Mouse (Mus musculus) left cerebral cortex, postnatal 36 days (tissue): ENCODE data around the gene B3gnt9. TPM values are rescaled to one million over a fixed set of nuclear protein-coding genes. Genes with fewer than 3 reads are reported as not detected.
A peak's percentile ranks its signal among the peaks of the same experiment; 100 is the strongest.
"Not testable (repeated sequence)": the region's sequence is repeated elsewhere in the genome, so short reads cannot be mapped to it uniquely, and the experiment has no call there.

ENCODE experiments used
- DNase-seq, 2 experiments: peaks; one replicate each; pipeline ENCODE4 v3.0.0; 2021 to 2022; ENCODE audit warnings: low spot score in 2 of 2, mixed read lengths in 1 of 2
- intact Hi-C: fragments of 180-260 bp; cut with DNase I; formaldehyde crosslinking; loops from one replicate; pipeline ENCODE4 v1.15.1; 2025
- total RNA-seq, 2 experiments: library from RNA; stranded (reverse); gene quantifications; 2 replicates each; pipeline ENCODE4 v1.2.3; 2021

The B3gnt9 gene
- 1 to 10 TPM; 2.4 to 5.0 TPM for total RNA-seq

DNA sequence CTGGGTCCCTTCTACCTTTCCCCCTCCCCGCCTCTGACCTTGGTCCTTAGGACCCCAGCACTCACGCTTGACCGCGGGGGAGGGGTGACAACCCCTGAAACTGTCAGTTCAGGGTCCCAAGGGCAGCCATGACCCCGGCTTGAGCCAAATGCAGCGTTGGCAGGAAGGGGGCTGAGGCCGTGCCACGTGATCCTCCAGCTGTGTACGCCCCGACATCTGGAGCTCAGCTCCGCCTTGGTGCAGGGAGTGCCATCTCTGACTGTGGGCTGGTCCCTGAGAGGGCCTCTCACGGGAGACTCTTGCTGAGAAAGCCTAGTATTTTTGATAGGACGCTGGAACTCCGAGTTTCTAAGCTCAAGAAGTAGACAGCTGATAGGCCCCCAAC, at the start of gene B3gnt9:
Gene B3gnt9, minus strand, starts transcription at position 188 of the 385 bp plus-strand sequence.
- DNase-seq, result peak in 1 of 2 experiments; percentile 21

DNA sequence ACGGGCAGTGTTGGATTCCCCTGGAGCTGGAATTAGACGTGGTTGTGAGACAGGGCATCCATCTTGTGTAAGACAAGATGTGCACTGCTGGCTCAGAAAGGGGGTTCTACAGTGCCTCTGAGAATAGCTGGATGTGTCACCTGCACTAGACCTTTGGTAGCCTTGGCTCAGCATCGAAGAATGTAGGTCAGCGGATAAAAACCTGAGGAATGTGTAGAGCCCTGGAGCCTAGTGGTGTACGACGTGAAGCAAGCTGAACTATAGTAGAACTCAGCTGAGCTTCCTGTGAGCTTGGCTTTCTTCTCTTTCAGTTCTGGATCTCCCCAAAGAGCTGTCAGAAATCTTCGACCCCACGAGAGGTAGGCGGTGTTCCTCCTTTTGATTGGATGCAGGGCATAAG, 48.9 kb upstream of the B3gnt9 start:
- intact Hi-C loops, result no loop called here
- DNase-seq, result no peak

More for the DNA sequence above, at the start of gene B3gnt9:
- intact Hi-C loops, result loop anchor here (5.0 kb wide), 1 partner anchor 32 kb away; the partner anchor contains the start of gene 4931428F04Rik

DNA sequence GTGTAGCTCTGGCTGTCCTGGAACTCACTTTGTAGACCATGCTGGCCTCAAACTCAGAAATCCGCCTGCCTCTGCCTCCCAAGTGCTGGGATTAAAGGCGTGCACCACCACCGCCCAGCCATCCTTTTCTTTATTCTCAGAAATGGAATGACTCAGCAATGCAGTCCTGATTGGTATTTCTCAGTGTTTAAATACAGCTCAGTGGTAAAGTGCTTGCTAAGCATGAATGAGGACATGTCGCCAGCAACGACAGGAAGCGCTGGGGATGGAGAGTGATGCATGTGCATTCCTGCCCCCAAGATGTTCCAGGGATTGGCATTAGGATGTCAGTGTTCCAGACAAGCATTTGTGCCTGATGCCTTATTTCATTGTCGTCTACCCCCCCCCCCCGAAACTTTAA, 48.4 kb upstream of the B3gnt9 start:
- intact Hi-C loops, result no loop called here
- no peak for DNase-seq

DNA sequence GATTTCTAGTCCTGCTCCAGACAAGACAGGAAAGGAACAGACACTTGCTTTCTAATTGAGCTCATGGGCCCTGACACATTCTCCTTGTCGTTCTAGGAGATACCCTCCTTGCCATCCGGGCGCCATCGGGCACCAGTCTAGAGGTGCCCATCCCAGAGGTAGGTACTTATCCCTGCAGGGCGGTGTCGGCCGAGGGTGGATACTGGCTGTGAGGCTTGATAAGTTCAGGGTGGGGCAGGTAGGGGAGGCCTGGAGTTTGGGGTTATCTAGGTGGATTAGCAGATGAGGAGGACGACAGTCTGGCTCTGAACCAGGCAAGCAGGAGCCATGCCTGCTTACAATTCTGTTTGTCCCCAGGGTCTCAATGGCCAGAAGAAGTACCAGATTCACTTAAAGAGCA, 45.0 kb upstream of the B3gnt9 start:
- intact Hi-C loops, result loop anchor here (5.0 kb wide), 1 partner anchor 658 kb away; the partner anchor contains the start of gene Ciao2b

DNA sequence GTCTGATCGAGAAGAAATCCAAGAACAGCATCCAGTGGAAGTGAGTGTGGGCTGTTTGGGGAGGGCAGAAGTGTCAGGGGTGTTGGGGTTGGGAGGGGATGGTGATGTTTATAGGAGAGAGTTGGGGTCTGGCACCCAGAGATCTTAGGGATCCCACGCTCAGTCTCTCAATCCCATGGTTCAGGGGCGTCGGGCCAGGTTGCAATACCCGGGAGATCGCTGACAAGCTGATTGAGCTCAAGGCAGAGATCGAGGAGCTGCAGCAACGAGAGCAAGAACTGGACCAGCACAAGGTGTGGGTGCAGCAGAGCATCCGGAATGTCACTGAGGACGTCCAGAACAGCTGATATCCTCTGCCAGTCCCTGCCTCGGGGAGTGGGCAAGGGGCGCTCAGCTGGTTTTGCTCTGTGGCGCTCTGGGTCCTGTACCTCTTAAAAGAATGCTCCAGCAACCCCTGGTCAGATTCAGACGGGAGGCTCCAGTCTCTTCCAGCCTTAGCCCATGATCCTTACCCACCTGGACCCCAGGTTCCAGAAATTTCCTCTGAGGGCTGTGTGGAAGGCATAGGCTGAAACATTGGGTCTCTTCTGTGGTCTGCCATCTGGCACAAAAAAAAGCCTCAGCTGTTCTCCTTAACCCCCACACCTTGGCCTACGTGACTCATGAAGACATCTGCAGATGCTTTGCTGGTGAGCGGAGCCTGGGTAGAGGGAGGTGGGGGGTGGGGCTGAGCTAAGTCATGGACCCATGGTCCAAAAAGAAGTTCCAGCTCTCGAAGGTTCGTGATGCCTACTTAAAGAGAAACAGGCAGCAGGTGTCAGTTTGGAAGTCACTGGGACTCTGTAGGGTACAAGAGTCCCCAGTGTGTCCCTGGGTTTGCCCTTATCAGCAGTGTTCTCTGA, 43.6 kb upstream of the B3gnt9 start:
- intact Hi-C loops, result loop anchor here (5.0 kb wide), 1 partner anchor 656 kb away; the partner anchor contains the start of gene Ciao2b
- no peak for DNase-seq

More for the DNA sequence above, 45.0 kb upstream of the B3gnt9 start:
- no peak for DNase-seq

DNA sequence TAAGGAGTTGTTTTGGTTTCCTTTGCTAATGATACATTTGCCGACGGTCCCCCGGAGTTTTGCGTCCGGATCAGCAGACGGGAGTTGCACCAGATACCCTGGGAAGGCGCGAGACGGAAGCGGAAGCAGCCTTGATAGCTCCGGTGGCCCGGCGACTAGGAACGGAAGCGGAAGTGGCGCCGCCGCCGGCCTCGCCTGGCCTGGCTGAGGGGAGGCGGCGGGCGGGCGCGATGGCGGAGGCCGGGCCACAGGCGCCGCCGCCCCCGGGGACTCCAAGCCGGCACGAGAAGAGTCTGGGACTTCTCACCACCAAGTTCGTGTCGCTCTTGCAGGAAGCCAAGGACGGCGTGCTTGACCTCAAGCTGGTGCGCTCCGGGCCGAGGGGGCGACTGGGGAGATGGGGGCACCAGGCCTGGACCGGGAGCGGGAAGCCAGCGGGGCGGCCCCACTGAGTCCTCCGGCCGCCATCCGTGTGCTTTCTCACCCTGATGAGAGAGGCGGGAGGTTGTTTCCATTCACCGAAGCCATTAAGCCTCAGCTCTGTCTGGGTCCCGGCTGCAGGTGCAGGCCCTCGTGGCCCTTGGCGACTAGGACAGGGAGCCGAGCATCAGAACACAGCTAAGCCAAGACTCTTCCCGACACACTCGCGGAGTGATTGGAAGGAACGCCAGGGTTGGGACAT, 42.7 kb upstream of the B3gnt9 start, which contains the start of gene E2f4:
Gene E2f4, plus strand, starts transcription at position 153 of the 682 bp plus-strand sequence.
- DNase-seq, result peak; percentile 92 to 94
- intact Hi-C loops, result loop anchor here (5.0 kb wide), 1 partner anchor 655 kb away; the partner anchor contains the start of gene Ciao2b

DNA sequence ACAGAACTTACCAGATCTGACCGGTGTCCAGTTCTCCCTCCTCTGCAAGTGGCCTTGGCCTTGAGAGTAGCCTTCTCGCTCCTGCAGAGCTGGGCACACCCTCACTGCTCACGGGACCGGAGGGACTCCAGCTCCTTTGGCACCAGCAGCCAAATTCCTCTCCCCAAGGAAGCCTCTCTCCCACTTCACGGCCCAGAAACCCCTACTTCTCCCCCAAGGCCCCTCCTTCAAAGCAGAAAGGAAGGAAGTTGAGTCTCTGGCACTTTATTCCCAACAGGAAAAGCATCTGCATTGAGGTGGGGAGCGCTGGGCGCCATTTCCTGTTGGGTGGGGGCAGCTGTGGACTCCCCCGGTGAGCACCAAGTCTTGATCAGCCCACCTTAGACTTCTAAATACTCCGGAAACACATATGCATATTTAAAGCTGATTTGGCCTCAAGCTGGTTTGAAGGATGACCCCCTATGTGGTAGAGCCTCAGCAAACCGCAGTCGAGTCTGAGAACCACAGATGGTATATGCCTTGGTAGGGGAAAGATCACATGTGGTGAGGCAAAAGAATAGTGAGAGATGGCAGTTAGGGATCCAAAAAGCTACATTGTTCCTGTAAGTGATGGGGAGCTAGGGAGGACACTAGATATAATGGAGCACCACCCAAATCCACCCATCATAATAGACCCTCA, 41.1 kb upstream of the B3gnt9 start, which contains the start of gene Exoc3l:
Gene Exoc3l, minus strand, starts transcription at position 207 of the 679 bp plus-strand sequence.
- no peak for DNase-seq
- intact Hi-C loops, result loop anchor here (5.0 kb wide), 1 partner anchor 654 kb away; the partner anchor contains the start of gene Ciao2b

DNA sequence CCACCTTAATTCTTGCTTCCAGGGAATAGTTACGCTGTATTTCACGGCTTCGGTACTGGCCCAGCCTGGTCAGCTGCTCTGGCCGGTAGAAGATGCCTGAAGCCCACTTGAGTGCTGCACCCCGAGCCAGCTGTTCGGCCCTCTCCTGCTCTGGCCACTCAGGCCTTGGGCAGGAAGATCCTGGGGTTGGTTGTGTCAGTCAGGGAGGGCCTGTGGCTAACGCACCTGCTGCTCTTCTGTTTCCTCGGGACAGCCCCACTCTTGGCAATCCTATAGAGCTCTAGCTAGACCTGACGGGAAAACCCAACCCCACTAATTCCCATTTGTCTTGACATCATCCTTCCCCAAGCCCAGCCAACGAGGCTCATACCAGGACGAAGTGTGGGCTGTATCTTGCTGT, 40.3 kb upstream of the B3gnt9 start:
- DNase-seq, result no peak
- intact Hi-C loops, result loop anchor here (5.0 kb wide), 1 partner anchor 653 kb away; the partner anchor contains the start of gene Ciao2b

DNA sequence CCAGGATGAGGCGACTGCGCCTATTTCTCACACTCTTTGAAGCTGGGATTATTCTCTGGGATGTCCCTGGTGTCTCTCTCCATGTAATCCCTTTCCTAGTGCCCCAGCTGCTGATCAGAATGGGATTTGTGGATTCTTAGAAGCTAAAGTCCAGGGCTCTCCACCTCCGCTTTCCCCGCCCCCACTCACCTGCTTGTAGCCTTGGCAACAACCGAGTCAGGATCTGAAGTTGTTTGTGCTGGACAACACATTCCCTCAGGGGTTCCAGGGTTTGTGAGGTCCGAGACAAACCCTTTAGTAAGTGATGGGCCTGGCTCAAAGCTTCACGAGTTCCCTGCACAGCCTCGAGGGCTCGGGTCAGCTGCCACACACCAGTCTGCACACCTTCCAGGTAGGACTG, 39.8 kb upstream of the B3gnt9 start:
- DNase-seq, result no peak
- intact Hi-C loops, result loop anchor here (5.0 kb wide), 1 partner anchor 652 kb away; the partner anchor contains the start of gene Ciao2b

DNA sequence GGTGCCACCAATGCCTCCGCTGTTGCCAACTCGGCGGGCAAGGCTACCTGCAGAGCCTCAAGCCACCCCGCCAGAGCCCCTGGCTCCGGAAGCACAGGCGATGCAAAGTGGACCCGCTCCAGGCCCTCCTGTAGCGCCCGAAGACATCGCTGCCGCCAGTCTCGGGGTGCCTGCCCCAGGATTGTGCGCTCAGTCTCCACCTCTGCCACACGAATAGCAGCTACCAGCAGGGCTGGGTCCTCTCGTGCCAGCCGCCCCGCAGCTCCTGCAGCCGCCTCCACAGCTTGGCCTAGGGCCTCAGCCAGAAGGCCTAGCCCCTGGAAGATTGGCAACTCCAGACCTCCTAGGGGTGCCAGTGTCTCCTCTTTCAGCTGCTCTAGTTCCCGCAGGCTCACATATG, 38.5 kb upstream of the B3gnt9 start:
- DNase-seq, result peak in 1 of 2 experiments; percentile 4
- intact Hi-C loops, result no loop called here

DNA sequence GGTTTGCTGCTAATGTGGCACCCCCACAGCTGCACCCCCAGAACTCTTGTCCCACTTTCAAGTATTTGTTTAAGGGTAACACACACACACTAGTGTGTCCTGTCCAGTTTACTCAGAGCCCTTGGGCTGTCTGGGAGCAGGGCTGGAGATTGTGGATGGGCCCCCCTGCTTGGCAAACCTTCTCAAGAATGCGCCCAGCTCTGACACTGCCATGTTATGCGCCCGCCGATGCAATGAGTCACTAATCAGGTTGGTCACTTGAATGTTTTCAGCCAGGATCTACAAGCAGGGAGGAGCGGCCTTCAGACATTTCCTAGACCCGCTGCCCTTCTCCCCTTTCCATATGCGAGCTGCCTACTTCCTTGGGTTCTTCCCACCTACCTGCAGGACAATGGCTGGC, 37.5 kb upstream of the B3gnt9 start:
- no peak for DNase-seq
- intact Hi-C loops, result no loop called here

DNA sequence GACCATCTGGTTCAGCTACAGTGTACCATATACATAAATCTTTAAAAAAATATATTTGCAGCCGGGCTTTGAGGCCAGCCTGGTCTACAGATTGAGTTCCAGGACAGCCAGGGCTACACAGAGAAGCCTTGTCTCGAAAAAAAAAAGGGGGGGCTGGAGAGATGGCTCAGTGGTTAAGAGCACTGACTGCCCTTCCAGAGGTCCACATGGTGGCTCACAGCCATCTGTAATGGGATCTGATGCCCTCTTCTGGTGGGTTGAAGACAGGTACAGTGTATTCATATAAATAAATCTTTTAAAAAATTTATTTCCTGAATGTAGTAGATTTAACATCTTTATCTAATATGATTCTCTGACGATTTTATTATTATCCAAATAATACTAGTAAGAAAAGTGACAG, 36.8 kb upstream of the B3gnt9 start:
- intact Hi-C loops, DNase-seq: not testable (repeated sequence)

DNA sequence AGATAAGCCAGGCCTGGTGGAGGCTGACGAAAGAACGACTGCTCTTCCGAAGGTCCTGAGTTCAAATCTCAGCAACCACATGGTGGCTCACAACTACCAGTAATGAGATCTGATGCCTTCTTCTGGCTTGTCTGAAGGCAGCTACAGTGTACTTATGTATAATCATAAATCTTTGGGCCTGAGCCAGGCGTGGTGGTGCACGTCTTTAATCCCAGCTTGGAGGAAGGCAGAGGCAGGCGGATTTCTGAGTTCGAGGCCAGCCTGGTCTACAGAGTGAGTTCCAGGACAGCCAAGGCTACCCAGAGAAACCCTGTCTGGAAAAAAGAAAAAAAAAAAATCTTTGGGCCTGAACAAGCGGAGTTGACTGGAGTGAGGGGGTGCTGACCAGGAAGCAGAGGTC, 36.4 kb upstream of the B3gnt9 start:
- DNase-seq, intact Hi-C loops: not testable (repeated sequence)

DNA sequence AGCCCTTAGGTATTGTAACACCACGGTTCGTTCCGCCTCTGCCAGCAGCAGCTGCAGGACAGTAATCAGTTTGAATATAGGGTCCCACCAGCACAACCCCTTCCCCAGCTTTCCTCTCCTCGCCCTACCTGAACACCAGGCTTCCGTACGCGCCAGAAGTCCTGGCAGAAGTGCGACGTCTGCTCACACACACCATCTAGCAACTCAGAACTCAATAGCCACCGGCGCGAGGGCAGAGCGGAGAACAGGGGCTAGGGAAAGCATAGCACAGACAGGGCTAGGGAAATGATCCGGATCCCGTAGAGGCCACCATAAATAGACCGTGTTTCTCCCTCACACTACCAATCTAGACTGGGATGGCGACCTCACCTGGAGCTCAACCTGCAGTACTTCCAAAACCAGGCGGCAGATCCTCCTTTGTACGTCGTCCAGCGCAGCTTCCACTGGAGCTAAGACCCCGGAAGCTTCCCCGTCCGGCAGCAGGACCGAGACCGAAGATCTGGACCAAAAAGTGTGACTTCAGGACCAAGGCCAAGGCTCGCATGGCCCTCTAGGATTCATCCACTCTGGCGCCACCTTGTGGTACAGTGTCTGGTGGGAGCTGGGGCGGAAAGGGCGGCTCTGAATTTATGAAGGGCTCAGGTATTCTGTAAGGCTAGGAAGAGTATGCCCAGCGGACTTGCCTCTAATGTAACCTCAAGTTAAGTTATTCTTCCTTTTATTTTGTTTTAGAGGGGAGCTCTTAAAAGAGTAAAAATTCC, 35.8 kb upstream of the B3gnt9 start:
- intact Hi-C loops, result no loop called here
- DNase-seq, result peak; percentile 56 to 72

DNA sequence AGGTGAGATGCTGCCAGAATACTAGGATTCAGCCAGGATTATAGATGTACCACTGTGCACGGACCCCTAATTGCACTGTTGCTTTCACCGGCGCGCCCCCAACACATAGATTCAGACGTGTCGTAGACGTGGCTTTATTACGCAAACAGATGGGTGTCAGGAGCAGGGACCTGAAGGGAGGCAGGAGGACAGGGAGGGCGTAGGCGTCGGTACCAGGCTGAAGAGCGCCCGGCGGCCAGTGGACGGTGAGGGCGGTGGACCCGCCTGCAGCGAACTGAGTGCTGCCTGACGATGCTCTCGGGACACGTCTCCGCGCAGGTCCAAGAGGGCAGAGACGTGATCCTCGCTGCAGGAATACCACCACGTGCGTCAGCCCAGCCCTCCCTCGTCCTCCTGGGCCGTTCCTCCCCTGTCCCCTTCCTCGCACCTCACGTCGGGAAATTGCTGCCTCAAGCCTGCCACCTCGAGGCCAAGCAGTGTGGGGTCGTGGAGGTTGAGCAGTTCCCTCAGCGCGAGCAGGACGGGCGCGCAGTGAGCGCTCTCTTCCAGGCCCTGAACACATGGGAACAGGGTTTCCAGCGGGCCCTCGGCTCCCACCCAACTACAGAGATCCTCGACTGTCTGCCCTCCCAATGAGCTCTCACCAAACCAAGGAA, 35.0 kb upstream of the B3gnt9 start, which contains the start of gene 4931428F04Rik:
Gene 4931428F04Rik, minus strand, starts transcription at position 60 of the 656 bp plus-strand sequence.
- intact Hi-C loops, result loop anchor here (5.0 kb wide), 1 partner anchor 38 kb away; no protein-coding TSS in a partner anchor
- DNase-seq, result peak in 1 of 2 experiments; percentile 42

DNA sequence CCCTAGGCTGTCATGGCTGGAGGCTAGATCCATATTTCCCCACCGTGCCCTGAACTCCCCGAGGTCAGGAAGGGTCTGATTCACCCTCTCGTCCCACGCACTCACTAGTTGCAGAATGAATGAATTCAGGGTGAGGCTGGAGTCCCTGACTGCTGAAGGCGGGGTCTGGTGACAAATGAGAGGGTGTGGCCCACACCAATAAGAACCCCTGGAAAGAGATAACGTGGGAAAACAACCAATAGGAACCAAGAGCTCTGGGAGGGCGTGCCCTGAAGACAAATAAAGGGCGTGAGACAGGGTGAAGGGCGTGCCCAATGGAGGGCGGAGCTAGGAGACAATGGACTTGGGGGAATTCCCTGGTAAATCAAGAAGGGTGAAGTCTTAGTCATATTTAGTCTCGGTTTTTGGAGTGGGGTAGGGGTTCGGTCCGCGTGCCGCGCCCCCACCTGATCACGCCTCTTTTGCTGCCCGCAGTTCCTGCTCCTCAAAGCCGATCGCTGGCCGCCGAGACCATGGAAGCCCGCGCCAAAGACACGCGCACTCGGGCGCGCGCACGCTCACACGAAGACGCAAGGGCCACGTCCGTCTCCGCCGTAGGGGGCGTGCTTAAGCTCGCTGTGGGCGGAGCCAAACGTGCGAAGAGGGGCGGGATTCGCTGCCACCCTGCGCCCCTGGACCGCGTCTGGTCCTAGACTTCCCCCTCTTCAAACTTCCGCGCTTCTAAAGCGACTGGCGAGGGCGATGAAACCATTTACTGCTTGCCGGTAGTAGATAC, 34.2 kb upstream of the B3gnt9 start:
- peak; percentile 95 to 96 for DNase-seq
- intact Hi-C loops, result loop anchor here (5.0 kb wide), 1 partner anchor 37 kb away; no protein-coding TSS in a partner anchor

DNA sequence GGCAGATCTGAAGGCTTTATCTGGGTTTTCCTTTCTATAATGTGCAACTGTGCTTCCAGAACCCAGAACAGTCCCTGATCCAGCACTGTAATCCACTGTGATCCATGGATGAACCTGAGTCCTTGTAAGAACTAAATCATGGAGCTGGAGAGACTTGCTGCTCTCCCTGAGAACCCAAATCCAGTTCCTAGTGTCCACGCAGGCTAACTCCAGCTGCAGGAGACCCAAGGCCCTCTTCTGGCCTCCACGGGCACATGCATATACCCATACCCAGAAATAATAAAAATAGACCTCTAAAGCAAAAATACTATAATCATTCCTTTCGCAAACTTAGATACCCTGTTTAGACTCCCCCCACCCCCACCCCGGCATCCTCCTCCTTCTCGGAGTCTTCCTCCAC, 33.3 kb upstream of the B3gnt9 start:
- DNase-seq, result no peak
- intact Hi-C loops, result loop anchor here (5.0 kb wide), 1 partner anchor 36 kb away; no protein-coding TSS in a partner anchor
